Mouse (Mus musculus) midbrain, embryonic 12.5 days (tissue): Measurements from ENCODE around the gene Pigf. TPM values are rescaled to one million over a fixed set of nuclear protein-coding genes. Genes with fewer than 3 reads are reported as not detected.

Source experiments
- ATAC-seq: fragments of 200-750 bp; cut with Nextera tagmentation; 2 replicates; pipeline ENCODE4 v1.8.0; 2017; ENCODE audit warnings: low read depth, moderate TSS enrichment, moderate library complexity; ENCODE audit not compliant: low FRiP score
- H3K27ac ChIP-seq: fragments of 300-500 bp; sonication (generic); replicated peaks from 2 replicates; pipeline ENCODE4 v1.5.1; 2016; ENCODE audit warnings: mild to moderate bottlenecking
- H3K27me3 ChIP-seq: fragments of 300-500 bp; sonication (generic); 2 replicates; pipeline ENCODE4 v1.6.1; 2016; ENCODE audit warnings: mild to moderate bottlenecking
- H3K36me3 ChIP-seq: fragments of 300-500 bp; sonication (generic); 2 replicates; pipeline ENCODE4 v1.6.1; 2016
- H3K4me1 ChIP-seq: fragments of 300-500 bp; sonication (generic); 2 replicates; pipeline ENCODE4 v1.6.1; 2016
- H3K4me2 ChIP-seq: fragments of 300-500 bp; sonication (generic); replicated peaks from 2 replicates; pipeline ENCODE4 v1.6.1; 2016; ENCODE audit warnings: mild to moderate bottlenecking, moderate library complexity
- H3K4me3 ChIP-seq: fragments of 300-500 bp; sonication (generic); 2 replicates; pipeline ENCODE4 v1.5.1; 2016; ENCODE audit warnings: mild to moderate bottlenecking
- H3K9ac ChIP-seq: fragments of 300-500 bp; sonication (generic); replicated peaks from 2 replicates; pipeline ENCODE4 v1.6.1; 2016; ENCODE audit warnings: mild to moderate bottlenecking, moderate library complexity
- H3K9me3 ChIP-seq: fragments of 300-500 bp; sonication (generic); 2 replicates; pipeline ENCODE4 v1.6.1; 2016; ENCODE audit warnings: mild to moderate bottlenecking
- WGBS: fragments of 180-500 bp; shearing (Covaris S2); methylation state at CpG from one replicate; pipeline ENCODE4 v1.1.7; 2016; 5-methylcytosine and 5-hydroxymethylcytosine counted together
- polyA plus RNA-seq: library from polyadenylated mRNA; unstranded; fragments of >200 nt; fragmentation: Nextera tagmentation; extraction: Ambion mirVana; gene quantifications from 2 replicates; pipeline ENCODE4 v1.2.1, GENCODE M21; 2016

The Pigf gene
- polyA plus RNA-seq, 1 experiment from 2014 or later, result 40.2 TPM

DNA sequence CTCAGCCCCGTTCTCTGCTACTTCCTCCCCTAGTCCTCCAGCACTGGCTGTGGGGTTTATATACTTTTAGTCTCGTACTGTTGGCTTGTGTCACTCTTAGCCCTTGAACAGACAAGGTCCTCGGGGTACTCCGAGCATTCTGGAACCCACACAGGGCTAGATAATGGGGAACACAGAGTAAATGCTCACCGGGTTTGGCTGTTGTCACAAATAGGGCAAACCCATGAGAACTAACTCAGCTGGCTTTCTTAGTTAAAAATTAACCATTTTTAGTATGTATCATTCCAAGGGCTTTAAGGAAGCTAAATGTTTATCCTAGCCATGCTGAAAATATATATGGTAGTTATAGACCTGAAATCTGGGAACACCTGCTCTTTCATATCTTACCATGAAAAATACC lies 5.5 kb downstream of the Pigf start:
- no peaks in the 10 kb centered on the region for H3K27me3 ChIP-seq
- no peak overlapping the region for H3K4me3 ChIP-seq
- H3K27ac ChIP-seq, result no peak overlapping the region
- no peak for ATAC-seq
- peaks cover 6% of the 10 kb centered on the region; the same call in 1 of the 2 replicates for H3K4me1 ChIP-seq
- no peak overlapping the region for H3K4me2 ChIP-seq
- WGBS, result 91% methylated on average over 5 of the region's 5 CpGs
- no peak overlapping the region for H3K9ac ChIP-seq
- peaks cover 15% of the 10 kb centered on the region; the same call in 1 of the 2 replicates for H3K36me3 ChIP-seq
- no peaks in the 10 kb centered on the region for H3K9me3 ChIP-seq

DNA sequence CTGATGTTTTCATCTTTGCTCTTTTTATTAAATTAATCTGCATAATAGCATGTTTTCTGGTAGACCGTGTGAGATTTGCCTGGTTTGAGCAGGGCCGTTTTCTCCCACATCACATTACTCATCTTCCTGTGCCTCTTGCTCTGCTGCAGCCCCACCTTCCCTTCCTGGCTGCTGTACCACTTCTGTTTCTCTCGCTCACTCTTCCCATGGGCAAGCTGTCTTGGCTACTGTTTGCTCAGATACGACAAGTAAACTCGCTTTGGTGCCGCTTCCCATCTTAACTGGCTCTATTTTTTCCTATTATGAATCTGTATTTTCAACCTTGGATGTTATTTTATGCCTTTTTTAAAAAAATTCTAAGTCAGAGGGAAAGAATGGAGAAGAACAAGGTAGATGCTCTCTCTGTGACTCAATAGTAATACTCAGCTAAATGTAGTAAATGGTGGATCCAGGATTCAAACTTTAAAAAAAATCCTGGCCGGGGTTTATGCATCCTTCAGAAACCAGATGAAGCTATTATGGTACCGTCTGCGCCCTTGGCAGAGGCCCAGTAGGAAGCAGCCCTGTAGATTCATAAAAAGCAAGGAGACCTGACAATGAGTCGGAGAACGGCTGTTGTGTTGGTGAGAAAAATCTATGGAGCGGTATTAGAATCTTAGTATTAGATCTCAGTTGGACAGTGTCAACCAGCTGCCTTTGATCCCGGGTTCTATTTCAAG lies 13.7 kb downstream of the Pigf start:
- Histone ChIP-seq H3K27ac (no peak overlapping the region), H3K4me2 (no peak overlapping the region), H3K27me3 (no peaks in the 10 kb centered on the region), H3K4me3 (no peak overlapping the region), H3K9me3 (no peaks in the 10 kb centered on the region), H3K36me3 (peaks cover 22% of the 10 kb centered on the region), H3K9ac (no peak overlapping the region), H3K4me1 (no peaks in the 10 kb centered on the region)
- WGBS, result 94% methylated on average over 13 of the region's 13 CpGs
- no peak for ATAC-seq

DNA sequence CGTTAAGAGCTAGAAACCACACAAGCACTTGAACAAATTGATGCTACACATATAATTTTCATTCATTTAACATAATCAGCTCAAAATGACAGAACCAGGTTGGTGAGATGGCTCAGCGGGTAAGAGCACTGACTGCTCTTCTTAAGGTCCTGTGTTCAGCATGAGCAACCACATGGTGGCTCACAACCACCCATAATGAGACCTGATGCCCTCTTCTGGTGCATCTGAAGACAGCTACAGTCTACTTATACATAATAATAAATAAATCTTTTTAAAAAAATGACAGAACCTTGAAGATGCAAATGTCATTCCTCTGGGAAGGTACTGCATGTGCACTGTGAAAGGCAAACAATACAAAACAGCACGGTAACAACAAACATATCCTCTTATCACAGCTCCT lies 16.3 kb downstream of the Pigf start:
- no peaks in the 10 kb centered on the region for H3K9me3 ChIP-seq
- no peak overlapping the region for H3K27ac ChIP-seq
- 92% methylated on average over 3 of the region's 3 CpGs for WGBS
- no peak for ATAC-seq
- no peak overlapping the region for H3K9ac ChIP-seq
- no peak overlapping the region for H3K4me2 ChIP-seq
- no peaks in the 10 kb centered on the region for H3K4me1 ChIP-seq
- peaks cover 17% of the 10 kb centered on the region; the same call in 1 of the 2 replicates for H3K36me3 ChIP-seq
- no peaks in the 10 kb centered on the region for H3K27me3 ChIP-seq
- H3K4me3 ChIP-seq, result no peak overlapping the region

DNA sequence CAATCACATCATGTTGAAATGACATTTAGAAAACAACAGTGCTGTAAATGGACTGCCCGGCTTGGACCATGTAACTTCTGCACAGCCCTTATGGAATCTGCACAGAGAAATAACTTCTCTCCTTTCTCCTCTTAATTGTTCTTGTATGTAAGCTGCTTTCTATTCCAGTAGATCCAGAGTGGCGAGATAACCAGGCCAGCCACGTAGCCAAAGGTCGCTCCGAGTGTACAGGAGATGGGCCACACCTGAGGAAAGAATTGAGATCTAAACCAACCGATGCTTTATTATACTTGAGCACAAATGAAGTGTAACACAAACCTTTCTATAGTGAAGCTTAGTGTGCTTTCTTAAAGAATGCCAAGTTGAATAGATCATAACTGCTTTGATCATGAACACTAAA lies 27.9 kb downstream of the Pigf start:
- no peak overlapping the region for H3K9ac ChIP-seq
- no peak for ATAC-seq
- H3K4me1 ChIP-seq, result no peaks in the 10 kb centered on the region
- no peak overlapping the region for H3K4me3 ChIP-seq
- H3K36me3 ChIP-seq, result peaks cover 23% of the 10 kb centered on the region; the same call in 1 of the 2 replicates
- no peak overlapping the region for H3K27ac ChIP-seq
- 94% methylated on average over 6 of the region's 6 CpGs for WGBS
- no peak overlapping the region for H3K4me2 ChIP-seq
- H3K9me3 ChIP-seq, result no peaks in the 10 kb centered on the region
- no peaks in the 10 kb centered on the region for H3K27me3 ChIP-seq

DNA sequence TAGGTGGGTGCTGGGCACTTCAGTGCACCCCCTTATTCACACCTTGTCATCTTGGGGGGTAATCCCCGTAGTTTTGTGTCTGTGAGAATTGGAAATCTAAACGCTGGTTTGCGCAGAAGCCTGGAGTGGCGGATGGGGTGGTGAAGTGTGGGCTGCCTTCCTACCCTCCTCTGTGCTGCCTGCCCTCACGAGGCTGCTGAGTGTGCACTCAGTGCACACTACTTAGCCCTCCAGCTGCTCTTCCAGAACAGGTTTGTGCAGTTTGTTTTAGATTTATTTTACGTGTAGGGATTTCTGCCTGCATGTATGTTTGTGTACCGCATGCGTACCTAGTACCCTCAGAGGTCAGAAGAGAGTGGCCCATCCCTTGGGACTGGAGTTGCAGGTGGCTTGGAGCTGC lies 33.9 kb downstream of the Pigf start:
- H3K4me3 ChIP-seq, result no peak overlapping the region
- no peak overlapping the region for H3K27ac ChIP-seq
- no peak for ATAC-seq
- H3K9ac ChIP-seq, result no peak overlapping the region
- H3K36me3 ChIP-seq, result no peaks in the 10 kb centered on the region
- no peaks in the 10 kb centered on the region for H3K27me3 ChIP-seq
- H3K4me2 ChIP-seq, result no peak overlapping the region
- no peaks in the 10 kb centered on the region for H3K9me3 ChIP-seq
- H3K4me1 ChIP-seq, result peaks cover 22% of the 10 kb centered on the region
- 93% methylated on average over 8 of the region's 8 CpGs for WGBS

DNA sequence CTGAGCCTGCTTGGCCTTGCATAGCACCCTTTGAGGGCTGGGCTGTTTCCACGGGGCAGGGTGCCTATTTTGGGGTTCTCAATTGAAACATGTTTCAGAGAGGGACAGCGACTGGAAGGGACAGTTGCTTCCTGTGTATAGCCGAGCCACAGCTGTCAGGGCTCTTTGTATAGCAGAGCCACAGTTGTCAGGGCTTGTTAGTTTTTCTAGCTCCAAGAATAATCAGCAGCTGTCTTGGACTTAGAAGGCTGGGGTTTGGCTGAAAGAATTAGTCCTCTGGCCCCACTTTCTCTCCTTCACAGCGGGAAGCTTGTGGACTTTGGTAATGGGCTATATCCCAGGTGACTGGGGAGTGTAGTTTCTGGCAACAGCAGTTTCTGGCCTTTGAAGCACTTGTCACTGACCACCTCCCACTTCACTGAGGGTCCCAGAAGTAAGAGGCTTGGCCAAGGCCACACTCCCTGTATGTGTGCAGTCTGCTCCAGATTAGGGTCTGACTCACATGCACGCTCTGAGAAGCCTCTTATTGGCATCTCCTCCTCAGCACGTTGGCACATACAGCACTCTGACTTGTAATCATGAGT lies 36.5 kb downstream of the Pigf start:
- H3K9me3 ChIP-seq, result no peaks in the 10 kb centered on the region
- H3K36me3 ChIP-seq, result no peaks in the 10 kb centered on the region
- H3K9ac ChIP-seq, result no peak overlapping the region
- ATAC-seq, result peak; percentile 91
- H3K27ac ChIP-seq, result peak overlapping the region; percentile 50
- WGBS, result 46% methylated on average over 6 of the region's 6 CpGs
- no peak overlapping the region for H3K4me2 ChIP-seq
- no peaks in the 10 kb centered on the region for H3K27me3 ChIP-seq
- H3K4me3 ChIP-seq, result no peak overlapping the region
- H3K4me1 ChIP-seq, result peaks cover 26% of the 10 kb centered on the region

DNA sequence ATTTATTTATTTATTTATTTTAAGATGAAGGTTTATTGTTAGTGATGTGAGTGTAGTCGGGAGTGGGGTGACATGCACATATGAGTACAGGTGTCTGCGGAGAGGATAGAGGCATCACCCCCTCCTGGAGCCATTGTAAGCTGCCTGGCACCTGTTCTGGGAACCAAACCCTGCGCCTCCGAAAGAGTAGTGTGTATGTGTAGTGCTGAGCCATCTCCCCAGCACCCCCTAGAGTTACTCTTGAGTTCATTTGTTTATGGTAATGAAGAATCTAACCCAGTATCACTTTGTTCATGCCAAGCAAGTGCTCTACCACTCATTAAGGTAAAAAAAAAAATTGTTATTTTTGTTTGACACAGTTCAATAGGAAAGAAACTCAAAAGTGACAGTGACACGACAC lies 37.0 kb downstream of the Pigf start:
- Histone ChIP-seq H3K4me2 (no peak overlapping the region), H3K36me3 (0 out of 2 replicates have a peak, but pooled peaks cover under 1% of the 10 kb centered on the region), H3K27ac (peak overlapping the region; percentile 50; the same call in 1 of the 2 replicates), H3K4me1 (peaks cover 26% of the 10 kb centered on the region), H3K27me3 (no peaks in the 10 kb centered on the region), H3K4me3 (no peak overlapping the region), H3K9me3 (no peaks in the 10 kb centered on the region), H3K9ac (no peak overlapping the region)
- 57% methylated on average over 5 of the region's 5 CpGs for WGBS
- peak; percentile 41 for ATAC-seq

DNA sequence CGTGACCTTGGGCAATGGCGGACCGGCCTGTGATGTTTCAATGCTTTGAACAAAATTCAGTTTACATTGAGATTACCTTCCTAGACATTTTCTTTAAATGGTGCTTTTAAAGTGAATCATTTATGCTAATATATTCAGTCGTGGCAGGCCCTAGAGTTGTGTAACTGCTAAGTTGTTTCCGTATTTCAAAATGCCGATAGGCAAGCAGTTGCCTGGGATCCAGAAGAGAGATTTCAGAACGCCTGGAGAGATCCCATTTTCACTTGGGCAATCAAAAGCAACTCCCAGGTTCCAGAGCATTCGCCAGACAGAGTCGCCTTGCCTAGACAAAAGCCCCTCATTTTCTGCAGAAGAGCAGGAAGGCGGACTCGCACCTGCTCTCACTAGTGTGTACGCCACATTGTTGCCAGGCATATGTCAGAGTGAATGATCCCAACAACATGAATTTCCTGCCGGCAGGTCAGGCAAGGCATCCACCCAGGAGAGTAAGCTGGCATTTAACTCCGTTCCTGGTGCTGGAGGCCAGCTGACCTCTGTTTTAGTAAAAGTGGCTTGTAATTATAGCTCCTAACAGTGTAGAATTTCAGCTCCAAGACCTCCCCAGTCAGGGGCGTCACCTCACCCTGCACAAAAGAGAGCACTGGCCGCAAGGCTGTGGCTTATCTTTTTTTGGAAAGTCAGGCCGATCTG lies 38.6 kb downstream of the Pigf start:
- H3K36me3 ChIP-seq, result peaks cover 9% of the 10 kb centered on the region; the same call in 1 of the 2 replicates
- WGBS, result 38% methylated on average over 17 of the region's 17 CpGs
- H3K27me3 ChIP-seq, result no peaks in the 10 kb centered on the region
- H3K4me1 ChIP-seq, result peaks cover 26% of the 10 kb centered on the region
- peak overlapping the region; percentile 9; the same call in 1 of the 2 replicates for H3K4me2 ChIP-seq
- no peak overlapping the region for H3K4me3 ChIP-seq
- H3K9ac ChIP-seq, result no peak overlapping the region
- H3K27ac ChIP-seq, result peak overlapping the region; percentile 62
- H3K9me3 ChIP-seq, result no peaks in the 10 kb centered on the region
- 0 out of 2 replicates have a peak, but pooled peaks have one; percentile 8 for ATAC-seq

DNA sequence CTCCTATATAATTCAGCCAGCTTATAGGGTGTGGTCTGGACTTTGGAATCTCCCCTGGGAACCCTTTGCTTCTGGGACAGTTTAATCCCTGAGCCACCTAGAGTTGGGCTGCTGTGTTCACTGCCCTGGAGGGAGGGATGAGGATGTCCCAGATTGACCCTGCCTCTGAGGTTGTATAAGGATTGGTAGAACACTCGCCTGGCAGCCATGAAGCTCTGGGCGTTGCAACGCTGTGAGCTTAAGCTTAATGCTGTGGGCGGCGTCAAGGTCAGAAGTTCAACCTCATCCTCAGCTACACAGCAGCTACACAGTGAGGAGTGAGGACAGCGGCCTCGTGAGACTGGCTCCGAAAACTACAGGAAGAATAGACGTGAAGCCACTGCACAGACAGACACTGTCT lies 42.7 kb downstream of the Pigf start:
- Histone ChIP-seq H3K36me3 (peaks cover 14% of the 10 kb centered on the region), H3K9ac (no peak overlapping the region), H3K9me3 (no peaks in the 10 kb centered on the region), H3K27ac (no peak overlapping the region), H3K4me2 (no peak overlapping the region), H3K4me3 (no peak overlapping the region), H3K4me1 (peaks cover 15% of the 10 kb centered on the region), H3K27me3 (no peaks in the 10 kb centered on the region)
- WGBS, result 71% methylated on average over 9 of the region's 9 CpGs
- ATAC-seq, result no peak

DNA sequence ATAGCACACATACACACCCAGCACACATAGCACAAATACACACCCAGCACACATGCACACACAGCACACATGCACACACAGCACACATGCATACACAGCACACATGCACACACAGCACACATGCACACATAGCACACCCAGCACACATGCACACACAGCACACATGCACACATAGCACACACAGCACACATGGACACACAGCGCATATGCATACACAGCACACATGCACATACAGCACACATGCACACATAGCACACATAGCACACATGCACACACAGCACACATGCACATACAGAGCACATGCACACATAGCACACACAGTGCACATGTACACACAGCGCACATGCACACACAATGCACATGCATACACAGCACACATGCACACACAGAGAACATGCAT lies 43.5 kb downstream of the Pigf start:
- no peak overlapping the region for H3K9ac ChIP-seq
- H3K4me2 ChIP-seq, result no peak overlapping the region
- H3K9me3 ChIP-seq, result no peaks in the 10 kb centered on the region
- 96% methylated on average over 2 of the region's 2 CpGs for WGBS
- H3K36me3 ChIP-seq, result peaks cover 14% of the 10 kb centered on the region
- no peaks in the 10 kb centered on the region for H3K27me3 ChIP-seq
- no peak for ATAC-seq
- H3K4me3 ChIP-seq, result no peak overlapping the region
- H3K27ac ChIP-seq, result no peak overlapping the region
- peaks cover 8% of the 10 kb centered on the region for H3K4me1 ChIP-seq

DNA sequence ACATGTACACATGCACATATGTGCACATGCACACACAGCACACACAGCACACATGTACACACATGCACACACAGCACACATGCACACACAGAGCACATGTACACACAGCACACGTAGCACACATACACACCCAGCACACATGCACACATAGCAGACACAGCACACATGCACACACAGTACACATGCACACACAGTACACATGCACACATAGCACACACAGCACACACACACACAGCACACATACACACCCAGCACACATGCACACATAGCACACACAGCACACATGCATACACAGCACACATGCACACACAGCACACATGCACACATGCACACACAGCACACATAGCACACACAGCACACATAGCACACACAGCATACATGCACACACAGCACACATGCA lies 44.0 kb downstream of the Pigf start:
- no peaks in the 10 kb centered on the region for H3K27me3 ChIP-seq
- no peak overlapping the region for H3K27ac ChIP-seq
- no peaks in the 10 kb centered on the region for H3K9me3 ChIP-seq
- H3K4me1 ChIP-seq, result peaks cover 3% of the 10 kb centered on the region; the same call in 1 of the 2 replicates
- peaks cover 15% of the 10 kb centered on the region for H3K36me3 ChIP-seq
- no peak for ATAC-seq
- H3K4me2 ChIP-seq, result no peak overlapping the region
- H3K9ac ChIP-seq, result no peak overlapping the region
- no peak overlapping the region for H3K4me3 ChIP-seq
- 100% methylated on average over 1 of the region's 1 CpGs for WGBS

DNA sequence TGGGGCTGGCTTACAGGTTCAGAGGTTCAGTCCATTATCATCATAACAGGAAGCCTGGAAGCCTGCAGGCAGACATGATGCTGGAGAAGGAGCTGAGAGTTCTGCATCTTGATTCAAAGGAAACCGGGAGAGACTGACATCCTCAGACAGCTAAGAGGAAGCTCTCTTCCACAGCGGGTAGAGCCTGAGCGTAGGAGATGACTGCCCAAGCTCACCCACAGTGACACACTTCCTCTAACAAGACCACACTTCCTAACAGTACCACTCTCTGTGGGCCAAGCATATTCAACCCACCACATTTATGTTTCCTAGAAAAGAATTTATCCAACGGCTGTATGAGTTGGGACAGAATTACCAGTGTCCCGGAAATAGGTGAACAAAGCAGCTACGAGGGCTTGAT lies 46.7 kb downstream of the Pigf start:
- Histone ChIP-seq H3K4me3 (no peak overlapping the region), H3K4me1 (no peaks in the 10 kb centered on the region; the same call in 1 of the 2 replicates), H3K9me3 (no peaks in the 10 kb centered on the region), H3K9ac (no peak overlapping the region), H3K27ac (no peak overlapping the region), H3K4me2 (no peak overlapping the region), H3K27me3 (no peaks in the 10 kb centered on the region), H3K36me3 (peaks cover 36% of the 10 kb centered on the region)
- 85% methylated on average over 6 of the region's 6 CpGs for WGBS
- ATAC-seq, result no peak
